Mouse (Mus musculus): ENCODE data around the gene Mga.
A peak's percentile ranks its signal among the peaks of the same experiment; 100 is the strongest.

Gene Mga

DNA sequence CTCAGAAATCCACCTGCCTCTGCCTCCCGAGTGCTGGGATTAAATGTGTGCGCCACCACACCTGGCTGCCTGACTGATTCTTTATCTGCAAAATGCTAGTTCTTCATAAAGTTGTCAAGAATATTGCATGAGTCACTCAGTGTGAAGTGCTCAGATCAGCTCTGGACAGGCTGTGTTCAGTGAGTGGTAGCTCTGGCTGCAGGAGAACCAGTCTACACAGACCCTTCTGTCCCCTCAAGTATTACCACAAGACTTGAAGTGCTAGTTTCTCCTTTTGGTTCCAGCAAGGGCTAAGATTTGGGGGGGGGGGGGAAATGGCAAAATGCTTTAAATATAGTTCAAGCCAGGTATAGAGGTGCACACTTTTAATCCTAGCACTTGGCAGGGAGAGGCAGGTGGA lies 90.4 kb downstream of the Mga start:
- no peak for DNase-seq (ENCODE audit: low spot score in 2 of 2)

DNA sequence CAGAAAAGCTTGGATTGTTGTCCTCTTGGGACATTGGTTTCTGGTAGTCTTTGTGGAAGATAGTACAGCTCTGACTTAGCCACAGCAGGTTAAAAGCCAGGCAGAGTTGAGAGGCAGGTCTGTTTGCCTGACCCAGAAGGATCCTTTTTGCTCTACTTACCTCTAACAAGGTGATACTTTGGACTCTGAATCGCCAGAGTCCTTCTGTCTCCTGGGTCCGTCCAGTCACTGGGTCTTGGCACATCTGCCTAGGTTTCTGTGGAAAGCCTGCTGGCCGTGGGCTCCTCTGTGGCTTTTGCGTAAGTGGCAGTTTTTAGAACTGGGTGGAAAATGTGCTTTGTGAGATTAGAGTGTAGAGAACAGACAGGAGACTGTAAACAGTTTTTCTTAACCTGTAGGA lies 91.9 kb downstream of the Mga start:
- no peak for DNase-seq (ENCODE audit: low spot score in 2 of 2)

DNA sequence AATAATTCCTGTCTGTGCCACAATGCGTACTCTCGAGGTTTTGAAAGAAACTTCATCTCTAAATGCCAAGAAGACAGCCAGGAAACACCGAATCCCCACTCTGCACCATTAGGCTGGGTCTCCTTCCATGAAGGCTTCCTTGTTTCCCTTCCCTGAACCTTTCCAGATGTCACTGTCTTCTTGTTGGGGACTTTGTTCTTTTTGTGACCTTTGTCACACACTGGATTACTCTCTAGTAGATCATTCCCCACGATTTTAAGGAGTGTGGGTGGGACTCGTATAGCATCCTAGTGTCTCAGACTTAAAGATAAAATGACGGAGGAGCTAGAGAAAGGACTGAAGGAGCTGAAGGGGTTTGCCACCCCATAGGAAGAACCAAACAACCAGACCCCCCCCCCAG lies 93.9 kb downstream of the Mga start:
- no peak for DNase-seq (ENCODE audit: low spot score in 2 of 2)

DNA sequence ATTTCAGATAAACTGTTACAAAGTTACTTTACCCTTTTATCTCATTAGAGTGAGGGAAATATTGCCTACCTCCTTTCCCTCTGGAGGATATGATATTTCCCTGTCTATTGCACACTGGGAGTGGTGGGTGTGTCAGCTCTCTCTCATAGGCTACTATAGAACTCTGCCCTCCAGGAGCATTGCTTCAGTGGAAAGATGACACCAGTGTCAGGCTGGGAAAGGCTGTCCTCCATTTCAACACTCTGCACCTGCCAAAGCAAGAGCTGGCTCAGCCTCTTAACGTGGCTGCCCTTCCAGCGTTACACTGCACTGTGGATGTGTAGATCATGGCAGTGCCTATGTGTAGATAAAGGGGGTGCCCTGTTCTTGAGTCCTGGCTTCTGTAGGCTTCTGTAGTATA lies 95.3 kb downstream of the Mga start:
- no peak for DNase-seq (ENCODE audit: low spot score in 2 of 2)

DNA sequence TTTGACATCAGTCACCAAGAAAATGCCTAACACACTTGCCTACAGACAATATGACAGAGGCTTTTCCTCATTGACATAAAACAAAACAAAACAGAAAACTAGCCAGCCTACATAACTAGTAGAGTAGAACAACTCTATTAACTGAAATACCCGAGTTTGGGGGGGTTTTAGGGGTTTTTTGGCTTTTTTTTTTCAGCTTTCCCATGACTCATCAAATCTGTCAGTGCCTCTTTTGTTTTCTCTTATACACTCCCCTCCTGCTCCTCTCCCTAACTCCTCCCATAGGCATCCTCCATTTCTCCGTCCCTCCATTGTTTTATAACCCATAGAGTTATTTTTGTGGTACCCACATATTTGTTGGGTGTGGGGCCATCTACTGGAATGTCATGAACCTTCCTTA lies 96.5 kb downstream of the Mga start:
- DNase-seq (ENCODE audit: low spot score in 2 of 2): no peak

DNA sequence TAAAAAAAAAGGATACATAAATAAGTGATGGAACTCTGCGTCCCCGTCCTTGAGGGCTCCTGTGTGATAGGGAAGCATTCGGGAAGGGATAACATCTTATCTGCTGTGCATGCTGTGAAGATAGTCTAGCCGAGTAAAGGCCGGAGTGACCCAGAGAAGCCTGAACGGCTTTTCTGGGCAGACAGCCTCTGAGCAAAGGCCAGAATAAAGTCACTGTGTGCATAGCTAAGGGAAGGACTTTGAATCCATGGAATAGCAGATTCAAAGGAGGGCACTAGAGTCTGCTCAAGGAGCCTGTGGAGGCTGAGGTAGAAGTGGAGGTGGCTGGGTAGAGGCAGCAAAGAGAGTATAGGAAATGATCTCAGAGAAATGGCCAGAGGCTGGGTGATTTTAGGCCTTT lies 97.8 kb downstream of the Mga start:
- no peak for DNase-seq (ENCODE audit: low spot score in 2 of 2)

DNA sequence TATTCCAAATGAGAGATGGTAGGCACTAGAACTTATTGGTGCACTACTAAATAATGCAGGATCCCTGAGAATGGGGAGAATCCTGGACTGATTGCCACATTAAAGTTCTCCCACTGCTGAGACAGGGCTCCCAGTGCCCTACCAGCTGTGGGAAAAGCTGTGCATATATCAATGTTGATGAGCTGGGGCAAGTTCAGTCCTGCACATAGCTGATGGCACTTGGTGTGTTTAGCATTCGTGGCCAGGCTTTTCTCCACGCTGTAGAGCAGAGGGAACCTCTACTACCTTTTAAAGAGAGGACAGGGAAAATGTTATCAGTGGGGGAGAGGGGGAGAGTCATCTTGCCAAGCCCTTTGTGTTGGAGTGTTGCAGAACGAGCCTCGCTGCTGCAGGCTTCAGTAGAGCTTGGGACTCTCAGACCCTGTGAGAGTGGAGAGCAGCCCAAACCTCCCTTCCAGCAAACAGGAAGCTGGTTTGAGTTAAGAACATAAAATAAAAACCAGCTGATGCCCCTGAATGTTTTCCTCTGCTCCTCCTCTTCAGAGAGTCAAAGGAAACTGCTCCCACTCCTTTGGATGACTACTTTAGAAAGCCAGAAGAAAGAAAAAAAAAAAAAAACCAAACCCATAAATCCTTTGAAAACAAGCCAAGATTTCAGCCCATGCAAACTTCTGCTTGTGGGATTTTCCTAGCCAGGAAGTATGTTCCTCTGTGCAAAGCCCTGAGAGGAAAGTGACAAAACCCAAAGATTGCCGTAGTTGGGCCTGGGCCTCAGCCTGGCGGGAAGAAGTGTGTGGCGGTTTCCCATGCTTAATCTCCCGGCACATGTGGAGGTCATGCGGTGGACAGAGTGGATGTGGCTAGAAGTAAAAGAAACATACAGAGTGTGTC lies 98.6 kb downstream of the Mga start:
- no peak for DNase-seq (ENCODE audit: low spot score in 2 of 2)

DNA sequence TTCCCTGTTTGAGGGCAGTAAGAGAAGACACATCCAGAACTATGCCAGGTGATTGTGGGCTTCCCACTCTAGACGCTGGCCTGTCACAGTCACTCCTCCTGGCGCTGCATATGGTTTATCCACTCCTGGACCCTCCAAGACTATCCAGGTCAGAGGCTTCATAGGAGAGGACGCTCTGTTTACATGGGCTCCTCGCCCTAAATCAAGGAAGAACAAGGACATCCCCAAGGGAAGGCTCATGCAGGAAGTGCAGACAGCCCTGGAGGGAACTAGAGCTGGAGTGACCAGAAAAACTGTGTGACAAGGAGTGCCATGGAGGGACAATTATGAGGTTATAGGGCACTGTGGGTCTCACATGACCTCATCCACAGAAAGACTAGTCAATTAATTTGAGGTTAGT lies 100.3 kb downstream of the Mga start:
- no peak for DNase-seq (ENCODE audit: low spot score in 2 of 2)

DNA sequence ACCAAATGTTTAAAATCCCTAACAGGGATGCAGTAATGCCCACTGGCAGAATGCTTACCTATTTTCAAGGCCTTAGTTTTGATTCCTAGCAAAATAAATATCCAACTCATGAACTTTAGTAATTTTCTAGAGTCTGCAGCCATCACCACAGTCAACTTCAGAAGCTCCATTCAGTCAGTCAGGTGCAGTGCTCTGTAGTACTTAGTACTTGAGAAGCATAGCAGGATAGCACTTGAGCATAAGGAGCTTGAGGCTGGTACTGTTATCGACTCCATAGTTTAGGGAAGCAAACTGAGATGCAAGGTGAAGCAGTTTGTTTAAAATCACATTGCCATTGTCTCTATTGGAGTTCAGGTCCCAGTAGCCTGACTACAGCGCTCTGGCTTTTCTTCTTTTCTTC lies 102.7 kb downstream of the Mga start:
- no peak for DNase-seq (ENCODE audit: low spot score in 2 of 2)

DNA sequence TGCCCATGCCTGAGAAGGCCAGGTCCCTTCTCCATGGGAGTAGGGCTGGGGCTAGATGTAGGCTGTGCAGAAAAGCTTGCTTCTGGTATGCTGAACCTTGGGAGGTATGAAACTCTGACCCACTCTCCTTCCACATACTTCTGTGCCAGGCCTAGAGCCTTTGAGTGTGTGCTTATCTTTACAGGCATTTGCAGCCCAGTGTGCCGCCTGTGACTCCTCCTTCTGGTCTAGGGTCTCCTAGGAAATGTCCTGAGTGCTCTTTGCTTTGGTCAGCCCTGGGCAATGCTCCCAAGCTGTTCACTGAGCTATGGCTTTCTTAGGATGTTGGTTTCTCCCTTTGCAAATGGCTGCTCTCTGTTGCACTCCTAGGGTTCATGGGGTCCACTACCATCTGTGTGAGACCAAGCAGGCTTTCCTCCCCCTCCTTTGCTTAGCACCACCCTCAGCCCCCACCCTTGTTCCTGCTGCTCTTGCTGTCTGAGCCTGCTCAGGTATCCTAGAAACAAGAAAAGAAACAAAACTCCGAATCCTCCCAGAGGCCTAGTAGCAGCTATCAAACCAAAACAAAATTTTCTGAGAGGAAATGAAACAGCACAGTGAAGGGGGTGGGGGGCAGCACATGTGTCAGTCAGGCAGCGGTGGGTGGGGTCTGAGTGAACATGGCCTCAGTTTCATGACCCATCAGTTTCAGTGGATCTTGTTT lies 104.0 kb downstream of the Mga start:
- no peak for DNase-seq (ENCODE audit: low spot score in 2 of 2)

DNA sequence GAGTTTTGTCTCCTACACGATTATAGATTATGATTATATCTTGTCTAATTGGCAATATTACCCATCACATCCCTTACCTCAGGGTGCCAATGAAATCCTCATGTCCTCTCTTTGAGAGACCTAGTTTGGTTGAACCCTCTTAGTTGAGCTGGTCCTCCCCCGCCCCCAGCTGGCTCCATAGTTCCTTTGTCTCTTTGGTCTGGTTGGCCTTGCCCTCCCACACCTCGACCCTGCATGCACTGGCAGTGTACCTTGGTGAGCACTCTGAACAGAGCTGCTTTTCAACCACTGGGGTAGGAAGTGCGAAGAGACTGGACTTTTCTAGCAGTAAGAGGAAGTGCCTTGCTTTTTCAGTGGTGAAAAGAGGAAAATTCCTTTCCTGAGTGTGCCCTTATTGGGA lies 104.9 kb downstream of the Mga start:
- DNase-seq (ENCODE audit: low spot score in 2 of 2): no peak

DNA sequence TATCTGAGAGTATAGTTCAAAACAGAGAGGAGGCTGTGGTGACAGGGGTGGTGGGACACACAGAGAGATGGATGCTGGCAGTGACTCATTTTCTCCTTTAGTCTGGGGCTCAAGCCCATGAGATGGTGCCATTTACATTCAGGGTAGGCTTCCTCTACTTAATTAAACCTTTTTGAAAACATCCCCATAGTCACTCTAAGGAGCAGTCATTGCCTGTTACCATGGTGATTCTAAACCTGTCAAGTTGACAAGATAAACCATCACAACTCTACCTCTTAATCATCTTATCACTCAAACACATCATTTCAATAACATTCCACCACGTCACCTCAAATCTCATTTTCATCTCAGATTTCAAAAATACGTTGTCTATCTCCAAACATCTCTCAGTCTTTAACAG lies 106.9 kb downstream of the Mga start:
- no peak for DNase-seq (ENCODE audit: low spot score in 2 of 2)

DNA sequence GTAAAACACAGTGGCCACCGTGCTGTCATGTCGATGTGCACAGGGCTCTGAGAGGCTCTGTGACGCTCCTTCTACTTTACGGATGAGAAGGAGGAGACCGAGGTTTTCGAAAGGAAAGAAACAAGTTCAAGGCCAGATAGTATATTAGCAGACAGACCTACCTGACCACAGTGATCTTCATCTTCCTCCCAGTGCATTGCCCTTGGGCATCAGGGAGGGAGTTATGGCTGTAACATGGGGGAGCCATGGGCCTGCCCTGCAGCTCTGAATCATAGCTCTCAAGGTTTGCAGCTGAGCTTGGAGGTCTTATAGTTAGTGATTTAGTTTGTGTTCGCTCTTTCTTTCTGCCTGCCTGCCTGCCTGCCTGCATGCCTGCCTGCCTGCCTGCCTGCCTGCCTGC lies 109.7 kb downstream of the Mga start:
- DNase-seq (ENCODE audit: low spot score in 2 of 2): no peak

DNA sequence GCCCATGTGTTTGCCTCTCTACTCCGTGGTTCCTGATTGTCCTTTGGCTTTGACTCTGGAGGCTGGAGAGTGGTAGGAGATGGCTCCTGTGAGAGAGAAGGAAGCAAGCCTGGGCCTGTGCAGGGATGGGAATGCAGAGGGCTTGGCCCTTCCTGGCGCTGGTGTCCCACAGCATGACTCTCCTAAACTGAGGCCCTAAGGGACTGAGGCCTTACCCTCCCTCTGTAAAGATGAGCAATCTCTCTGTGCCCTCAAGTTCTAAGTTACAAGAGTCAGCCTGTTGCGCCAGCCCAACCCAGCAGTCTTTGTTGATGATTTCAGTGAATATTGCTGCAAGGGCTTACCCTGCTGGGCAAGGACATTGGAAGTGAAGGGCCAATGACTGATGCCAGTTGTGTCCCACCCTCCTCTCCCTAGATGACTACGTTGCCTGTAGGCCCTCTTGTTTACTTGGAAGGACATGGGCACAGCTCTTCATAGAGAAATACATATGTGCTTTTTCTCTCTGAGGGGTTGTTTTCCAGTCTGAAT lies 110.7 kb downstream of the Mga start:
- DNase-seq (ENCODE audit: low spot score in 2 of 2): no peak

DNA sequence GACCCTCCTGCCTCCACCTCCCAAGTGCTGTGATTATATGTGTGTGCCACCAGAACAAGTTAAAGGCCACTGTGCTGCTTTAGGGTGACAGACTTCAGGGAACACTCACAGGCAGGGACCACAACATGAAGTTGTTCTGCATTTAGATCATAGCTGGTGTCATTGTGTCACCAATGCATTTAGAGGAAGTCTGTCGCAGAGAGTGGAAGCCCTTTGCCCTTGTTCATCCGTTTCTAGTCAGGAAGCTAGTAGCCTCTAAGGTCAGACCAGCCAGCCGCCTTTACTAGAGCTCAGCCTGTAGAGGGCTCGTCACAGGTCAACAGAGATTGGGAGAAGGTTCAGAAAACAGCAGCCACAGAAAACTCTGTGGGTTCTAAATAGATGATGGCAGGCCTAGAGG lies 111.6 kb downstream of the Mga start:
- DNase-seq (ENCODE audit: low spot score in 2 of 2): no peak

DNA sequence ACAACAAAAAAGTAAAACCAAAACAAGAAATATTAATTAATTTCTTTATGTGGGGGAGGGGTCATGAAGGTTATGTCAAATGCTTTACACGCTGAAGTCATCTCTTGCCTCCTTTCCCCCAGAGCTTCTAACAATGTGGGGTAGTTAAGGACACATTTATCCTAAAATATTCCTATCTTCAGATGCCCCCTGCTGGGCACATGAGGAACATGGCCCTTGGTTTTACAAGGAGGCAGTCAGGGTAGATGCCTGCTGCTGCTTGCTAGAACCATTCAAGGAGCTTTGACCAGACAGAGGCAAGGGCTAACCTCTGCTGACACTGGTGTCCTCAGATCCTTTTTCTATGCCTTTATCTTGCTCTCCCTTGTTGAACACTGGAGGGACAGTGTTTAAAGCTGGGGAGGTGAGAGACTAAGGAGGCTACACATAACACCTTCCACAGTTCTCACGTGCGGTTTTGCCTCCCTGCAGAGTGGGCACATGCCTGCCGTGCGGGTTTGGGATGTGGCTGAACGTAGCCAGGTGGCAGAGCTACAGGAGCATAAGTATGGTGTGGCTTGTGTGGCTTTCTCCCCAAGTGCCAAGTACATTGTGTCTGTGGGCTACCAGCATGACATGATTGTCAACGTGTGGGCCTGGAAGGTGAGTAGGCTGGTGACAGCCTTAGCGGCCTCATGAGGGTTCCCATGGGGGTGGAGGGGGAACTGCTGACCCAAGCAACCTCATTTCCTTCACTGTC lies 114.6 kb downstream of the Mga start:
- DNase-seq (ENCODE audit: low spot score in 2 of 2): peak in 1 of 2 experiments; percentile 40

DNA sequence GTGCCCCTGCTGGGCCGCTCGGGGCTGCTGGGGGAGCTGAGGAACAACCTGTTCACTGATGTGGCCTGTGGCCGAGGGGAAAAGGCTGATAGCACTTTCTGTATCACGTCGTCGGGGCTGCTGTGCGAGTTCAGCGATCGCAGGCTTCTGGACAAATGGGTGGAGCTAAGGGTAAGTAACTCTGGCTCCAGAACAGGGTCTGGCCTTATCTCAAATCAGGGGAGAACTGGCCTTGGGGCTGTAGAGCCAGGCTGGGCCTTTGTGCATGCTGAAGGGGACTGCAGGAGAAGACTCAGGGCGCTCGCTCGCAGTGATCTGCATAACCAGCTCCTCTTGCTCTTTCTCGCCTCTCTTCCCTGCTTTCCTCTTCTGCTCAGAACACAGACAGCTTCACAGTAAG lies 115.9 kb downstream of the Mga start:
- DNase-seq (ENCODE audit: low spot score in 2 of 2): no peak

DNA sequence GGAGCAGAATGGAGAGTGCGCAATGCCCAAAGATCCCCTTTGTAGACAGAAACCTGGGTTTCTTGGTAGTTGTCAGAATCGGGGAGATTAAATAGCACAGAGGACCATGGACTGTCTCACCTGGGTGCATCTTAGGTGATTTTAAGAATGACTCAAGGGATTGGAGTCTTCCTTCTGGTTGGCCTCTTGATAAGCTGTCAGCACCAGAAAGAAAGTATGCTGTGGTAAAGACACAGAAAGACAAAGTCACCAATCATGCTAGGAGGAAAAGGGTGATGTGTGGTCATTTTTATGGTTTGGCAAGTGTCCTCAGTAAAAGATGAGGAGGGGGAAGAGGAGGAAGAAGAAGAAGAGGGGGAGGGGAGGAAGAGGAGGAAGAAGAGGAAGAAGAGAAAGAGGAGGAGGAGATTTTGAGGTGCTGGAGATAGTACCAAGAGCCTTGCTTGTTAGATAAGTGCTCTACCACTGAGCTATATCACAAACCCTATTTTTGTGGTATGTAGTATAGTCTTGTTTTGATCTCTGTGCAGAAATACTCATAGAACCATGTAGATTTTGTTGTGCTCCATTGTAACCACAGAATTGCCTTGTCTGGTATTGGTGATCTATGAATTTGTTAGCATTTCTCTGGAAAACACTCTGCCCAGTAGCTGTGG lies 116.9 kb downstream of the Mga start:
- no peak for DNase-seq (ENCODE audit: low spot score in 2 of 2)

DNA sequence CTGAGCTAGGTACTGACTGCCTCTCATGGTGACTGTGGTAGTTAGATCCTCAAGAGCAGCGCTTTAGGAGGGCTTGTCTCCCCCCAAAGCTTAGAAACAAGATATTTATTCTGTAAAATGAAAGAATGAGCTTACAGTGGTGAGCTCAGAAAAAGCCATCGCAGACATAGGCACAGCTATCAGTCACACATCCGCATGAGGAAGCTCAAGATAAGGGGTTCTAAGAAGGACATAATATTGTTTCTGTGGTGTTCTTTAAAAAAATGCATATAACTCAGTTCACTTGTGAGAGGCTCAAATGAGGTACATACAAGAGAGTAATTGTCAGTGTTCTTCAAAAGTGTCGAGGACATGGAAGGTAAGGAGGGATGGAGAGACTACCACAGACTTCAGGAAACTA lies 118.9 kb downstream of the Mga start:
- DNase-seq (ENCODE audit: low spot score in 2 of 2): no peak

DNA sequence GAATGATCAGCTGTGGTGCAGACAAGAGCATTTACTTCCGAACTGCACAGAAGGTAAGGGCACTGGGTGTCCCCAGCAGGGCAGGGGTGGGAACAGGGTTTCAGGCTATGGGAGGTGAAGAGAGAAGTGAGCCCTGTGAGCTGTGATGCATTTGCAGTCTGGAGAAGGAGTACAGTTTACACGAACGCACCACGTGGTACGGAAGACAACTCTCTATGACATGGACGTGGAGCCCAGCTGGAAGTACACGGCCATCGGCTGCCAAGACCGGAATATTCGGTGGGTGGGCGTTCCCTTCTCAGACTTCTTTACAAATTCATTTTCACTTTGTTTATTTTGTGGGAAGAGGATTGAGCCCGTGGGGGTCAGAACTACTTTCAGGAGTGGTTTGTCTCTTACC lies 120.6 kb downstream of the Mga start:
- DNase-seq (ENCODE audit: low spot score in 2 of 2): no peak

Measured in natural killer cell, adult 2 months (primary cell).